Mouse (Mus musculus) limb, embryonic 13.5 days (tissue): ENCODE measurements around the gene Spaca7. TPM values are rescaled to one million over a fixed set of nuclear protein-coding genes. Genes with fewer than 3 reads are reported as not detected.
"Not testable (repeated sequence)": the region's sequence is repeated elsewhere in the genome, so short reads cannot be mapped to it uniquely, and the experiment has no call there.

Experiments used
- ATAC-seq: fragments of 200-750 bp; cut with Nextera tagmentation; 2 replicates; pipeline ENCODE4 v1.8.0; 2017; ENCODE audit warnings: low read depth, moderate number of reproducible peaks, moderate TSS enrichment; ENCODE audit not compliant: low FRiP score
- H3K27ac ChIP-seq: fragments of 300-500 bp; sonication (generic); 2 replicates; pipeline ENCODE4 v1.5.1; 2015; ENCODE audit warnings: inconsistent platforms, mild to moderate bottlenecking, moderate library complexity
- H3K27me3 ChIP-seq: fragments of 300-500 bp; sonication (generic); 2 replicates; pipeline ENCODE4 v1.6.1; 2015; ENCODE audit warnings: mild to moderate bottlenecking, inconsistent platforms
- H3K36me3 ChIP-seq: fragments of 300-500 bp; sonication (generic); 2 replicates; pipeline ENCODE4 v1.6.1; 2015; ENCODE audit warnings: inconsistent platforms, mild to moderate bottlenecking, moderate library complexity
- H3K4me1 ChIP-seq: fragments of 300-500 bp; sonication (generic); 2 replicates; pipeline ENCODE4 v1.6.1; 2015; ENCODE audit warnings: inconsistent platforms
- H3K4me2 ChIP-seq: fragments of 300-500 bp; sonication (generic); replicated peaks from 2 replicates; pipeline ENCODE4 v1.6.1; 2015; ENCODE audit warnings: inconsistent platforms, mild to moderate bottlenecking, moderate library complexity
- H3K4me3 ChIP-seq: fragments of 300-500 bp; sonication (generic); 2 replicates; pipeline ENCODE4 v1.5.1; 2015; ENCODE audit warnings: moderate library complexity, mild to moderate bottlenecking, inconsistent platforms
- H3K9ac ChIP-seq: fragments of 300-500 bp; sonication (generic); 2 replicates; pipeline ENCODE4 v1.6.1; 2015; ENCODE audit warnings: mild to moderate bottlenecking, inconsistent platforms
- H3K9me3 ChIP-seq: fragments of 300-500 bp; sonication (generic); 2 replicates; pipeline ENCODE4 v1.6.1; 2016; ENCODE audit warnings: inconsistent platforms
- WGBS: fragments of 180-500 bp; shearing (Covaris S2); methylation state at CpG from one replicate; pipeline ENCODE4 v1.1.7; 2015; 5-methylcytosine and 5-hydroxymethylcytosine counted together
- polyA plus RNA-seq: library from polyadenylated mRNA; unstranded; fragments of >200 nt; fragmentation: Nextera tagmentation; extraction: Ambion mirVana; gene quantifications from 2 replicates; pipeline ENCODE4 v1.2.1, GENCODE M21; 2015

Gene Spaca7
- polyA plus RNA-seq, 1 experiment from 2014 or later: not detected

- 79% methylated on average over 7 of the region's 7 CpGs for WGBS
These were observed 40.4 kb downstream of the Spaca7 start for GRCm38 (mm10) chr8:12613201-12613600.

GRCm38 (mm10) chr8:12617369-12617768, 44.5 kb downstream of the Spaca7 start:
- H3K27ac ChIP-seq, ATAC-seq, H3K9me3 ChIP-seq, H3K4me3 ChIP-seq, H3K27me3 ChIP-seq, H3K4me2 ChIP-seq, H3K9ac ChIP-seq, H3K4me1 ChIP-seq: not testable (repeated sequence)
- WGBS: 86% methylated on average over 3 of the region's 3 CpGs
- H3K36me3 ChIP-seq: peaks cover 80% of the 10 kb centered on the region

More at GRCm38 (mm10) chr8:12613201-12613600, 40.4 kb downstream of the Spaca7 start:
- Histone ChIP-seq H3K4me2 (no peak overlapping the region), H3K4me3 (no peak overlapping the region), H3K36me3 (peaks cover 44% of the 10 kb centered on the region), H3K27ac (no peak overlapping the region), H3K9me3 (no peaks in the 10 kb centered on the region), H3K4me1 (no peaks in the 10 kb centered on the region), H3K9ac (no peak overlapping the region), H3K27me3 (no peaks in the 10 kb centered on the region)
- ATAC-seq: no peak

GRCm38 (mm10) chr8:12621550-12622222, 48.9 kb downstream of the Spaca7 start:
- Histone ChIP-seq H3K4me2 (no peak overlapping the region), H3K9ac (no peak overlapping the region), H3K36me3 (peaks cover 81% of the 10 kb centered on the region), H3K4me3 (no peak overlapping the region), H3K9me3 (no peaks in the 10 kb centered on the region), H3K27ac (no peak overlapping the region), H3K4me1 (peaks cover 13% of the 10 kb centered on the region), H3K27me3 (no peaks in the 10 kb centered on the region)
- WGBS: 94% methylated on average over 18 of the region's 18 CpGs
- ATAC-seq: no peak

- Histone ChIP-seq H3K4me1 (peaks cover 21% of the 10 kb centered on the region), H3K9ac (no peak overlapping the region), H3K27ac (no peak overlapping the region), H3K9me3 (no peaks in the 10 kb centered on the region), H3K27me3 (no peaks in the 10 kb centered on the region), H3K36me3 (peaks cover 77% of the 10 kb centered on the region), H3K4me2 (no peak overlapping the region), H3K4me3 (no peak overlapping the region)
- no peak for ATAC-seq
- 50% methylated on average over 5 of the region's 5 CpGs for WGBS
These were observed 53.1 kb downstream of the Spaca7 start for GRCm38 (mm10) chr8:12625890-12626289.

GRCm38 (mm10) chr8:12629079-12629478, 56.2 kb downstream of the Spaca7 start:
- Histone ChIP-seq H3K27me3 (no peaks in the 10 kb centered on the region), H3K36me3 (peaks cover 71% of the 10 kb centered on the region), H3K9ac (no peak overlapping the region), H3K4me2 (no peak overlapping the region), H3K4me3 (no peak overlapping the region), H3K4me1 (peaks cover 21% of the 10 kb centered on the region), H3K9me3 (no peaks in the 10 kb centered on the region), H3K27ac (no peak overlapping the region)
- ATAC-seq: no peak; the same call in 1 of the 2 replicates
- WGBS: 37% methylated on average over 3 of the region's 3 CpGs

GRCm38 (mm10) chr8:12635366-12635765, 62.5 kb downstream of the Spaca7 start:
- Histone ChIP-seq H3K4me3 (no peak overlapping the region), H3K27me3 (no peaks in the 10 kb centered on the region), H3K27ac (no peak overlapping the region), H3K36me3 (peaks cover 88% of the 10 kb centered on the region), H3K9me3 (no peaks in the 10 kb centered on the region), H3K9ac (no peak overlapping the region), H3K4me2 (no peak overlapping the region), H3K4me1 (no peaks in the 10 kb centered on the region)
- 84% methylated on average over 2 of the region's 2 CpGs for WGBS
- ATAC-seq: no peak

GRCm38 (mm10) chr8:12638446-12638845, 65.6 kb downstream of the Spaca7 start:
- Histone ChIP-seq H3K4me2 (no peak overlapping the region), H3K4me1 (no peaks in the 10 kb centered on the region), H3K36me3 (peaks cover 80% of the 10 kb centered on the region), H3K4me3 (no peak overlapping the region), H3K9ac (no peak overlapping the region), H3K27ac (no peak overlapping the region), H3K27me3 (no peaks in the 10 kb centered on the region), H3K9me3 (no peaks in the 10 kb centered on the region)
- 91% methylated on average over 11 of the region's 11 CpGs for WGBS
- no peak for ATAC-seq

GRCm38 (mm10) chr8:12641527-12641926, 68.7 kb downstream of the Spaca7 start:
- Histone ChIP-seq H3K27ac (no peak overlapping the region), H3K4me3 (no peak overlapping the region), H3K4me1 (no peaks in the 10 kb centered on the region), H3K36me3 (peaks cover 77% of the 10 kb centered on the region), H3K27me3 (no peaks in the 10 kb centered on the region), H3K9ac (no peak overlapping the region), H3K9me3 (no peaks in the 10 kb centered on the region), H3K4me2 (no peak overlapping the region)
- 89% methylated on average over 6 of the region's 6 CpGs for WGBS
- ATAC-seq: no peak

- 91% methylated on average over 8 of the region's 8 CpGs for WGBS
- Histone ChIP-seq H3K27ac (no peak overlapping the region), H3K9me3 (no peaks in the 10 kb centered on the region), H3K4me1 (no peaks in the 10 kb centered on the region), H3K36me3 (peaks cover 77% of the 10 kb centered on the region), H3K9ac (no peak overlapping the region), H3K4me3 (no peak overlapping the region), H3K27me3 (no peaks in the 10 kb centered on the region), H3K4me2 (no peak overlapping the region)
- ATAC-seq: no peak
These were observed 71.5 kb downstream of the Spaca7 start for GRCm38 (mm10) chr8:12644341-12644740.

- H3K4me1 ChIP-seq: no peaks in the 10 kb centered on the region
- H3K9me3 ChIP-seq: no peaks in the 10 kb centered on the region
- no peak for ATAC-seq
- no peak overlapping the region for H3K4me3 ChIP-seq
- H3K27ac ChIP-seq: no peak overlapping the region
- WGBS: 73% methylated on average over 7 of the region's 7 CpGs
- H3K27me3 ChIP-seq: no peaks in the 10 kb centered on the region
- no peak overlapping the region for H3K4me2 ChIP-seq
- H3K36me3 ChIP-seq: peaks cover 77% of the 10 kb centered on the region
- H3K9ac ChIP-seq: no peak overlapping the region
These were observed 72.1 kb downstream of the Spaca7 start for GRCm38 (mm10) chr8:12644894-12645293.

GRCm38 (mm10) chr8:12646536-12646935, 73.7 kb downstream of the Spaca7 start:
- Histone ChIP-seq H3K4me3 (no peak overlapping the region), H3K9ac (no peak overlapping the region), H3K4me1 (0 out of 2 replicates have a peak, but pooled peaks cover 3% of the 10 kb centered on the region), H3K27me3 (no peaks in the 10 kb centered on the region), H3K36me3 (peaks cover 74% of the 10 kb centered on the region), H3K9me3 (no peaks in the 10 kb centered on the region), H3K27ac (no peak overlapping the region), H3K4me2 (no peak overlapping the region)
- 68% methylated on average over 4 of the region's 4 CpGs for WGBS
- ATAC-seq: no peak

- WGBS: 91% methylated on average over 4 of the region's 4 CpGs
- Histone ChIP-seq H3K27ac (no peak overlapping the region), H3K4me1 (0 out of 2 replicates have a peak, but pooled peaks cover 3% of the 10 kb centered on the region), H3K9me3 (no peaks in the 10 kb centered on the region), H3K4me2 (no peak overlapping the region), H3K27me3 (no peaks in the 10 kb centered on the region), H3K9ac (no peak overlapping the region), H3K4me3 (no peak overlapping the region), H3K36me3 (peaks cover 88% of the 10 kb centered on the region)
- ATAC-seq: no peak
These were observed 76.1 kb downstream of the Spaca7 start for GRCm38 (mm10) chr8:12648951-12649350.
